Mouse (Mus musculus) ES-E14 (cell line): ENCODE results near the gene Kirrel3.

ENCODE experiments used
- CHD2 ChIP-seq: IDR thresholded peaks from 2 replicates; pipeline ENCODE4 v1.6.1; 2014; ENCODE audit warnings: mild to moderate bottlenecking, low read depth, low read length, inconsistent platforms
- HCFC1 ChIP-seq: IDR thresholded peaks from 2 replicates; pipeline ENCODE4 v1.6.1; 2012; ENCODE audit warnings: low read length, inconsistent platforms, borderline replicate concordance; ENCODE audit not compliant: insufficient read depth
- ZC3H11A ChIP-seq: IDR thresholded peaks from 2 replicates; pipeline ENCODE4 v1.6.1; 2012; ENCODE audit warnings: low read depth, mild to moderate bottlenecking, inconsistent platforms, low read length, borderline replicate concordance
- ZNF384 ChIP-seq: IDR thresholded peaks from 2 replicates; pipeline ENCODE4 v1.6.1; 2012; ENCODE audit warnings: low read depth, low read length, inconsistent platforms

GRCm38 (mm10) chr9:34771401-34771800 is 285.7 kb downstream of the Kirrel3 start:
- TF ChIP-seq ZNF384 (no peak), ZC3H11A (no peak), CHD2 (no peak), HCFC1 (no peak)
